Mouse (Mus musculus): ENCODE measurements around the gene Prkd1.
A peak's percentile ranks its signal among the peaks of the same experiment; 100 is the strongest.

The Prkd1 gene

DNA sequence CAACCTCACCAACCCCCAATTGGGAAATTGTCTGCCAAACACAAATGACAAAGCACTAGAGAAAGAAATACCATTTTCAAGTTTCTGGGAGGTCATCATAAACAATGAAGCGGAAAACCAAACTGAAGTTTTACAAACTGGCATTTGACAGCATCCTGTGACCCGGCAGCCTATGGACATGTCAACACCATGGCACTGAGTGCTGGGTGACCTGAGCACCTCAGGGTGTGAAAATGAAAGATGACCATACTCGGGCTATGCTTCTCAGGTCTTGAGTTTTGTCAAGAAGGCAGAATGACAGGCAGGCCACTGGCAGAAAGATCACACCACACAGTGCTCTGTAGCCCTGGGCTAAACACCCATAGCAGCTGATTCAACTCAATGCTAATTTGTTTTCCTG, 94.7 kb downstream of the Prkd1 start:
- DNase-seq = no peak

DNA sequence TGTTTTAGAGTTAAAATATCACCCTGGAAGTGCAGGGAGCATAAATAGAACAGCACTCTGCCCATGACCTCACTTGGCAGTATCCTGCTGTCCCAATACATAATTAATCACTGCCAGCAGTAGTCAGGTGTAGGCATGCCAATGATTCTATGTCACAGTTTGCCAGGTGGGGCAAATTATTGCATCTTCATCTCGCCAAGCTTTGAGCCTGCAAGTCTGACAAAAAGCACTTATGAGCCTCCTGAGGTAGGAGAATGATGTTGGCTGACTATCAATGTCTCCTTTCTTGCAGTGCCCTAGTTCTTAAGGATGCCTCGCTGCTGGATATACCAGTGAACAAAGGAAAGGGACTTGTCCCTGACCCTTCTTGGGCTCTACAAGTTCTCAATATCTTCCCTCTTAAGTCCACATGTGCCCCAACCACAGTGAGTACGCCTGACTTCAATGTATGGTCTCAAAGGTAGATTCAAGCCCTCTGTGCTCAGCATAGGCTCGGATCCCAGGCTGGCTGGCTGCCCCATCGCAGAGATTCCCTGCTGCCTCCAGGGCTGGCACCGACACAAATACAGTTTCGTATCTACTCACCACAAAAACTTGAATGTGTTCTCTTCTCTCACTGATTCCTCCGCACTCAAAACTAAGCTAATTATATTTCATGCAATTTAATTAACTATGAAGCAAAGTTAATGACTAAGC, 98.9 kb downstream of the Prkd1 start:
- DNase-seq = no peak

DNA sequence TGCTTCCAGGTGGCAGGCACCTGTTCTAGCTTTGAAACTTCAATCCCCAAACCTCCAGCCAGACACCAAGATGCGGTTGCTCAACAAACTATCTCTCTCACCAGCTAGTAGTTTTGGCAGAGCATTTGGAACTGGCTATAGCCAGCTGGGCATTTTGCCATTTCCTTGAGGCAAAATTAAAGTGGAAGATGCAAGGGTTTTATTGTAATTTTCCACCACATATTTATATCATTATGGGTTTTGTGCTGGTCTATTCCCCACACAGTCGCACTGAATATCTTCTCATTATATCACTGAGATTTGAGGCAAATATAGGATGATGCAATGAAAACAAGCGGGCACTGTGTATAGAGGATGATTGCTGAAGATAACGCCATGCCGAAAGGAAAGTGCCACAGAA, 102.5 kb downstream of the Prkd1 start:
- no peak for DNase-seq

DNA sequence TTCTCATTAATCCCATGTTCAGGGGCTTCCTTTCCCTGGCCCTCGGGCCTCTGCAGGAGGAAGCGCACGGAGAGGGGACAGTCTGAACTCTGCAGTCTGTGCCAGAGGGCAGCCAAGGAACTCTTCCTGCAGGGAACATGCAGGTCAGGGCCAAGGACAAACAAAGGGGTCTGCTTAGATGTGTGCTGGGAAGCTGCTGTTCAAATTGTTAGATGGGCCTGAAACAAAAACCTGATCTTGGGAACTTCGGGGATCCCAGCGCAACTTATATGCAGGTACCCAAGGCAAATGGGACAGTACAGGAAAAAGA, 103.3 kb downstream of the Prkd1 start:
- DNase-seq = peak in 1 of 2 experiments; percentile 6

DNA sequence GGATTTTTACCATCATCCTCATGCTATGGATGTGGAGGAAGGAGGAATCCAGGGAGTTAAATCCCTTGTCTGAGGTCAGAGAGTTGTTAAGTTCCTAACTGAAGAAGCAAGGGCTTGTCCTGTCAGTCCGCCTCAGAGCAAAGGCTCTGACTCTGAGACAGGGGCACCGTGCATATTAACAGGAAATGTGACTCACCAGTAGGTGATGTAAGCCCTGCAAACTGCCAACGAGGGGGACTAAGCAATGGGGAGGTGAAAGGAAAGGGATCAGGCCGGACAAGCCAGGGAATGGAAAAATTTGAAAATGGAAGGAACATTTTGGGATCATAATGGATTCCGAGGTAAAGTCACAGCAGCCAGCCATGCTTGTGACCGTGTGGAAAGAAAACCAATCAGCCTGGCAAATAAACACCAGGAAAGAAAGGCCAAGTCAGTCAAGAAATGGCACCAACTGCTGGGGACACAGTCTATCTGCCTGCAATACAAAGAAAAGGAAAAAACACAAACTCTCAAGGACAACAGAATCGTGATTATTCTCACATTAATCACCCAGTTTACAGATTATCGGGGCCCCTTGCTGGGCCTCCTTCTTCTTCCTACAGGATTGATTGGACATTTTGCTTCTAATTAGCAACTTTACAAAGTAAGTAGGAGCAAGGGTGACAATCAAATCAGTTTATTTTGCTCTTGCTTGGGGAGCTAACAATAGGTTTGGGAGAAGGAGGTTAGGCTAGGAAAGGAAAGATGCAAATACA, 103.9 kb downstream of the Prkd1 start:
- peak in 1 of 2 experiments; percentile 24 for DNase-seq

DNA sequence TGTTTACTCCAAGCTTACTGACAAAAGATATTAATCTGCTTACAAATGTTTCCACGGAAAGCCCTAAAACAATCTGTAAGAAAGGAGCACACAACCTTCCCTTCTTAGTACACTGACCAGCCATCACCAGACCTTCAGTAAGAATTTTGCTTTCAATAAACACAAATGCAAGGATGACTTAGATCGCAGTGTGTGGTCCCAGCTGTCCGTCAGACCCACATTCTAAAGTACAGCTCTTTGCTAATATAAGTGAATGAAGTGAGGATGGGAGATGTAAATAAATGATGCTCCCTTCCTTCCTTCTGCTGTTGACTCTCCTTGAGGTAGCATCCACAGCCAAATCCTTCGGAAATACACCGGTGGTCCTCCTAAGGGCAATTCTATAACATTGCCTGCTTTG, 108.1 kb downstream of the Prkd1 start:
- DNase-seq = no peak

DNA sequence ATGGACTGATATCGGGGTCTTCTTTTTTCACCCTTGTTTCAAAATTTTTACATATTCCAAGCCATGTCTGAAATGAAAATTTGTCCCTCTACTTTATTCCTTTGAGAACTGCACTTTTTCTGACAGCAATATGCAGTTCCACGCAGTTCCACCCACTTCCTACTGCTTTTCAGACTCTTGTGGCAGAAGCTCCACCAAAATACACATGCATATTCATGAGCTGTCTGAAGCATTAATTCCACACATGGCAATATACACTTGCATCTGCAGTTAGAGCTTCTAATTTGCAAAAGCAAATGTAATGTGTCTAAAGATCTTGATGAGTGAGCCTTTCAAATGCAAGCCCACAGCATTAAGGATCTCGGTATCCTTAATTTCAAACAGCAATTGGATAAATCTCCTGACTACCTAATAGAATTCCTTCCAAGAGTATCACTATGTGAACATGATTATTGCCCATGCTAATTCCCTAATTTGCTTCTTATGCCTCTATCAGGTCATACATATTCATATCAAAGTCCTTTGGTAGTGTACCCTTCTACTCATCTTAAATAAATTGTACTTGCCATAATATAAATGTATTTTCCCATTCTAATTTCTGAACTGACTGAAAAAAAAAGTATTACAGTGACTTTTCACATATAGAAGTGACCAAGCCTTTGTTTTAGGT, 110.5 kb downstream of the Prkd1 start:
- no peak for DNase-seq

DNA sequence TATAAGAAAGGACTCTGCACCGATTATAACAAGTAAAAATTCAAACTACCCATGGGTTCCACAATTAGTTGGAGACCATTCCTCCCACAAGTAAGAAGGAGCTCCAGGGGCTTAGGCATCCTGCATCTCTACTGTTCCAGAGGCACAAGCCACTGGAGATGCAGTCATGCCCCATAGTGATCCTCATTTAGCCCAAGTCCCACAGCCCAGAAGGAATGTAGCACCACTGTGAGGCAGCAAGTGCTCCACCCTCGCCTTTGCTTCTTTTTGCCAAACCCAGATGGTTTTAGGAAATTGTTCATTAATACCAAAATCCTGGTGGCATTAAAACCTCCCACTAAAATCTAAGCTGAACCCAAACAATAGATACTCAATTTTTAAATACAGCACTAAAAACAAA, 111.1 kb downstream of the Prkd1 start:
- DNase-seq = no peak

DNA sequence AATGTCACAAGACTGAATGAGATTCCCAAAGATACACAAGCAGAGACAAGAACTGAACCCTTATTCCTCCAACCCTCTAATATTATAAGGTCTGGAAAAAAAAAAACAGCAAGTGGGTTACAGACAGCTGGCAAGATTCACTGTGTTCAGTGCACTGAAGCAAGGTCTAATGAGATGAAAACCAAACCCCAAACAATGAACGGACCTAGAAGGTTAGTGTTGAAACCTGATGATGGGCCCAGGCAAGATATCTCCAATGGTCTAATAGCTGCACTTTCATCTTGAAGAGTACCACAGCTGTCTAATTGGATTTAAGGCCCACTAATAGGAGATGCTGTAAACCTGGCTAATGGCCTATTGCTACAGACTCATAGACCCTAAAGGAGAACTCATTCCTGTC, 111.9 kb downstream of the Prkd1 start:
- no peak for DNase-seq

DNA sequence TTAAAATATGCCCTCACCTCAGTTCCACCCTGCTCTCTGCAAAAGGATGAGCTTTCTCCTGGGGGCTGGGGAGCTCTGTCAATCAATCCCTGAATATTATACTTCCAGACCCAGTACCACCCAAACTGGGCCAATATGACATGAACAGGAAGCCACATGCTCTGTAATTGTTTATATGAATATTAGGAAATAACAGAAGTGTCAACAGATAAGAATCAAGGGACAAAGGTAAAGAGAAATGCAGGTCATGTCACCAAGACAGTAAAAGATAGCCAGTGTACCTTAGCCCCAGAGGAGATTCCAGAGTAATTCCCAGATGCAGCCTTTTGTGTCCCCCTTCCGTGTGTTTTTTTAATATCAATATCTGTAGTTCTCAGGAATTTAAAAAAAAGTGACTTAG, 120.3 kb downstream of the Prkd1 start:
- DNase-seq = no peak

DNA sequence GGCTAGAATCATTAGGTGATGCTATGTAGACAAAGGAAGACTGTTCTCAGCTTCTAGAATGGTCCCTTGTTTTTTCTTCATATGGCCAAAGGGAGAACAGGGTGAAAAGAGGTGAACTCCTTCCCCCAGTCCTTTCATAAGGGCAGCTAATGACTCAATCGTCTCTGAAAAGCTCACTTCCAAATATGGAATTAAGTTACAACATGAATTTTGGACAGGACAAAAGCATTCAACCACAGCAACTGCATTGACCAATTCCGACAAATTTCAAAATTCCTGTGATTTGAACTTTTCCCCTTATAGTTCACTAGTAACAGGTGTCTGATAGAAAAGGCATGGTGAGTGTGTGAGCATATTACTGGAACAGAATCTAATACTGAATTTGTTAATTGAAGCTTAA, 124.8 kb downstream of the Prkd1 start:
- no peak for DNase-seq

DNA sequence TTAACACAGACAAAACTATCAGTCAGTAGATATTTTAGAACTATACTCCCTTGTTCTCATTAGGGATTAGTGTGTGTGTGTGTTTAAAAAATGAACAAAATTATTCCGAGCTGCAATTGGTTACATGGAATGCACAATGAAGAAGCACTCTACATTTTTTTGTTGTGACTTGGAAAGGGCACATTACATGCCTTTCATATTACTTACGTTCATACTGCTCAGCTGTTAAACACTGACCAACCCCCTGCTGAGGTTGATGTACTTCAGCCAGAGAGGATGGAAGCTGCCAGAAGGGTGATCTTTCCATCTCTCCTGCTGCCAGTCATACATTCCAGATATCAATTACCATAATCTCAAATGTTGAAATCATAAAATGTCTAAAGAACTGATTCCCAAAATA, 134.4 kb downstream of the Prkd1 start:
- DNase-seq = no peak

DNA sequence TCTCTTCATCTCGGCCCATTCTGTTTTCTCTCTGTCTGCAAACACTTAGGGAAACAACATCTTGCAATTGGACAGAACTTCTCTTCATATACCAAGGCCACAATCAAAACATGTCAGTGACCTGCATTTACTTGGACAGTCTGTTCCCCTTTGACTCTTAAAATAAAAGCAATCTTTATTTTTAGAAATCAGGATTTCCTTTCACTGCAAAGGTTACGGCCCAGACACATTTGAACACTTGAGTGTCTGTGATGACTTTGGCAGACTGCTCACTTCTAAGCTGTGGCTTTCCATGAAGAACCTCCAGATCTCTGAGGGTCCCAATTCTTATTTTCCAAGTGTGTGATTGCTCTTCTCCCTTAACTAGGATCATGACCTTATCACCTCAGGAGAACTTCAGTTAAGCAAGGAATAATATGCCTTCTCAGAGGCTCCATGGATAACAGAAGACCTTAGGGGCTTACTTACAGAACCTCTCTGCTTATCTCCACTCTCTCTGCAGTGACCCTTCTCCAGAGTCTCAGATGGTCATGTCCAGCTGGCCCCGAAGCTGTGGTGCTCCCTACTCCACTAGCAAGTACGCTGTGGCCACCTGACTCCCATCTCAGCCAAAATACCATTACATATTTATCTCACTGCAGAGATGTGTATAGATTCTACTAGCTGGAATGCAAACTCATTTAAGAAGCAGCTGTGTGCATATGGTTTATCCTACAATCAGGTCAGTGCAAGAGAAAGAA, 137.2 kb downstream of the Prkd1 start:
- DNase-seq = no peak

DNA sequence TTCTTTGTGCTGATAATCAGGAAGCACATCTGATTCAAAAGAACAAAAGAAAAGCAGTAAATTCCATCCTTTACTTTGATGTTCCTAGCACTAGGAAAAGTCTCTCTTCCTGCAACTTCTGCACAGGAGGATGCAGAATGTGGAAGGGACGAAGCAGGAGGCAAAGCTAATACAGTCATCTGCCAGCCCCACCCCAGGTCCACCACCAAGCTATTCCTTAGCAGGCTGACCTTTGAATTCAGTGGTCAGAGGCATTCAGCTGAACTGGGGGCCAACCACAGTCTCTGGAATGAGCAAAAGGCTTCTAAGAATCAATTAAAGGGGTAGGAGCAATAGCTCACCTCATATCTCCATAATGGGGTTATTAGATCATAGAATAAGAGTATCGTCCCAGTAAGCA, 140.1 kb downstream of the Prkd1 start:
- DNase-seq = no peak

DNA sequence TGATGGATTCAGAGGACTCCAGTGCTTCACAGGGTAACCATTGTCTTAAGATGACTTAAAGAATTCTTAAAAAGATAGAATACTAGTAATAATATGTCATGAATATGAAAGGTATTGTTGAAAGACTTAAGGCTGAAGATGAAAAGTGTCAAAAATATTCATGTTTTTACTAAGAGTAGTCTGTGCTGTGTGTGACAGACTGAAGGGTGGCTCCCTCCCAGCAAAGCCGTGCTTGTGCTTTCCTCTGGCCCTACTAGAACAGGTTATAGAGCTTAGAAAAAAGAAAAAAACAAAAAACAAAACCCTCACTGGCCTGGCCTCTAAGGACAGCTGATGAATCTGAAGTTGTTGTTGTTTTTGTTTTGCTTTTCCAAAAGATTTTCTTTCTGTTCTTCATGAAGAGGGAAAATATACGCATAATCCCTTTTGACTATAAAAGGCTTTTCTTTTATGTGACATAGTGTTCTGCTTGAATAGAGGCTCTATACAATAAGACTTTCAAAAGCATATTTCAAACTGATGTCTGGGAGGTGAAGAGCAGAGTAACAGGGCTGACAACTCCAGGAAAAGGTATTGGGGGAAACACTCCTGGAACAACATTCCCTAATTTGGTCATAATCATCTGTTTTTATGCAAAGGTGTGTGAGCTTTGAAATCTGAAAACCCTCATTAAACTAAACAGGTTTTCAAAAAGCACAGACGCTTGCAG, 148.9 kb downstream of the Prkd1 start:
- no peak for DNase-seq

DNA sequence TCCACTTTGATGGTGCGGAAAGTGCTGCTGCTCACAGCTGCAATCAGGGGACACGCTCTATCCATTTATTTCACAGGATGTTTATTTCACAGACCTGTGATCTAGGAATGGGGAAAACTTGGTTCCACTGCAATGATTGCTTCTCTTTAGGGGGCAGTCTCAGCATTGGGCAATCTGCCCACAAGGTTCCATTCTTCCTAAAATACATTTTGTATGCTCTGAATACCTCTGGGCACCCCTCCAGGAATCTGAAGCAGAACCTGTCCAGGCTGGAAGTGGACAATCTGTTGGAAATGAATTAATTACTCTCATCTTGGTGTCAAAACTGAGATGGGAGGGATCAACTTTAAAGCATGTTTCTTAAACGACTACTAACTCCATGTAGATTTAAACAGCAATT, 152.9 kb downstream of the Prkd1 start:
- peak in 1 of 2 experiments; percentile 8 for DNase-seq

DNA sequence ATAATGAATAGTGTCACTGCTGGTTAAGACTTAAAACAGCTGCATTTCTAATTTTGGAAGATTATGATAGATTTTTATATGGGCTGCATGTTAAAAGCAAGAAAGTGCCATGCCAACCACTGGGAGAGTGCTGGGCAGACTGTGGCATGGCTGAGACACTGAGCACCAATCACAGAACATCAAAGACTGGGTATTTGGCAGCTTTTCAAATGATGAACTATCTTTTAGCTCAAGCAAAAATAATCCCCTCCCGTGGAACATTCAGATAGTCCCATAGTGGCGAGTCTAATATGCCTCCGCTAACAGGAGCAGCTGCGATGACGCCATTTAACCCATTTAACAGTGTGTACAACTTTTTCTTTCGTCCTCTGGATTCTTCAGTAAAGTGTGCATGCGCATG, 169.1 kb downstream of the Prkd1 start:
- DNase-seq = no peak

DNA sequence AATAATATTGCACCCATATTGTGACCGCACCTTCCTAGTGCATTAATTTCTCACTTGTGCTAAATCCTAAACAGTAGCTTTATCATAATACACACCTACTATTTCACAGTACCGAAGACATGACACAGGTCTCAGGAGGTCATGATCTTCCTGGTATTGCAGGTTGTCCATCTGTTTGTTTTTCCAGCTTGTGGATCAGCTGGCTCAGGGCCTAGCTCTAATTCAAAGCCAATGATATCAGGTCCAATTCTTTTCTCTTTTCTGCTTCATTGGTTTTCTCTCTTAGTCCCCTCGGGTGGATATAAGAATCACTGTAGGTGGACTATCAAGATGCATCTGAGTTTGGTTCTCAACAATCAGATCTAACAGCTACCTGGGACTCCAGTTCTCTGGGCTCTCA, 191.7 kb downstream of the Prkd1 start:
- no peak for DNase-seq

DNA sequence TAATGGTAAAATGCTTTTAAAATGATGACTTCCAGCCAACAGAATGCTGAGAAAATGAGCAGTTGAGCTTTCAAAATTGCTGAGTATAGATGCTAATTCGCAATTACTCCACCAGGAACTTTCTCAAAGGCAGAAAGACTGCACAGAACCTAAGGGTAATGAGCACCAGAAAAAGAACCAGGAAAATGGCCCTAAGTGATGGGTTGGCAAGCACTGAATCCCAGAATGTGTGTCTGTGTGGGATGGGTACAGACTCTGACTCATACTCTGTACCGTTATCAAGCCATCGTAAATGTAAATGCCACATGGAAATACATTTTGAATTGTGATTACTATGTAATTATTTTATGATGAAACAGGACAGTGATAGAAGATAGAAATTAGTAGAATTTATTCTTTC, 197.1 kb downstream of the Prkd1 start:
- DNase-seq = no peak

DNA sequence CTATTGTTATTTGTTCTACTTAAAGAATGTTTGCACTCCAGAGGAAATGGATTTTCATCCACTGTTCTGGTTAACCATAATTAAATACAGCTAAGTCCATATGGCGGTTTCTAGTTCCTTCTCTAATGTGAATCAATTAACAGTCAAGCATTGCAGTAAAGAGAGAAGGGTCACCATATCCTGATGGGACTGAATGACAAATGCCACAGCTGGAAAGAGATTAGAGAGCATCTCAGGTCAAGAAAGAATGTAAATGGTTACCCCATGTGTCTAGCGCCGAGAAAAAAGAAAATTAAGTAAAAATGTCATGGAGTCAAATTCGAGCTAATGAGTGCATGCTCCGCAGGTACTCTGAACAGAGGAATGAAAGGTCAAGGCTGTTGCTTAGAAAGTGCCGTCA, 212.2 kb downstream of the Prkd1 start:
- no peak for DNase-seq

DNA sequence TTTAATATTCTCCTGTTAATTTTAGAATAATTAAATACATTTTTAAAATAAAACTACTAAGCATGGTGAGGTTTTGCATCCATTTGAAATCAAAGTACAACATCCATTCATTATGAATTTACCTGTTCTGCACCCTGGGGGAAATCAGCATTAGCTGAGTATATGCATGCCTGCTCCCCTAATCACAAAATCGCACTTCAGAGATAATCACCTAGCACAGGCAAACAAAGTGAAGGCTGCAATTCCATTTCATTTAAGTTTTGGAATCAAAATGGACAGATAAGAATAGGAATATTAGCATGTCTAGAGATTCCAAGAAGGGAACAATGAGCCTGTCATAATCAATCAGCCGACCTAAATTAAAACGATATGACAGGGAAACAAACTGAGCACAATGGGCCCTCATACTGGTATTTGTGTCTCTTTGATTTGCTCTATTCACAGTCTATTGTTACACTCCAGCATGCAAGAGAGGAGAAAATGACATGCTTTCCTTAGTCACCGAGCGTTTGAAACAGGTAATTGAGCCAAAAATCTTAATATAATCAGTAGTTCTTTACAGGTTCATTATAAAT, 218.7 kb downstream of the Prkd1 start:
- no peak for DNase-seq

DNA sequence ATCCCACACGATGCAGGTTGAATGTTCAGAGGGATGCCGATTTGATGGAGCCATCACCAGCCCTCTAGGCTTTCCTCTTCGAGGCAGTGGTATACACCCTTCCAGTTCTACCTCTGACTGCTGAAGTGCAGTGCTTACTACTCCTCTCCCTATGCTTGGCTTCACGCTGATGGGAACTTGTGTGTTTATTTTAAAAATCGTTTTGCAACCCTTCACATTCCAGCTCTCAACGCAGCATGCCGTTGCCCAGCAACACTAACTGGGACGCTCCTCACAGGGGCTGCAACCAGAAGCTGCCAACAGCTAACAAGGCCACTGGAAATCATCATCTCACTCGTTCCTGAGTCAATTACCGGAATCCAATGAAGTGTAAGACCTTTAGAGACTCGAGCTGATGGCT, 296.5 kb downstream of the Prkd1 start:
- peak; percentile 17 to 38 for DNase-seq

DNA sequence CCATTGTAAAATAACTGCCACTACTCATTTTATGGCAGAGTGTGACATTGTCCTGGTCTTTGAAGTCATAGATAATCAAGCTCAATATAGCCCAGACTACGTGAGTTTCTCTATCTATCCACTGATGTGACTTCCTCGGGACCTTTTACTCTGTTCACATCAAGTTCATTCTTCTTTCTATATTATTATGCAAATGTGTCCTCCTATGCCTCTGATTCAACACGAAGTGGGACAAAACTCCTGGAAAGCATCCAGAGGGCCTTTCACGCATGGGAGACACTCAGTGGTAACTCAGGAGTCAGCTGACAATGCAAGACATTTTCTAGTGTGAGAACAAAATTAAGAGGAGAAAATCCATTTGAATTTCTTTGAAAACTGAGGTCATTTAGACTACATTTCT, 315.7 kb downstream of the Prkd1 start:
- no peak for DNase-seq
